Mouse (Mus musculus): ENCODE data around the gene Lyg2. TPM values are rescaled to one million over a fixed set of nuclear protein-coding genes. Genes with fewer than 3 reads are reported as not detected.

The Lyg2 gene
- polyA plus RNA-seq (2017; shearing (Covaris generic)): not detected

DNA sequence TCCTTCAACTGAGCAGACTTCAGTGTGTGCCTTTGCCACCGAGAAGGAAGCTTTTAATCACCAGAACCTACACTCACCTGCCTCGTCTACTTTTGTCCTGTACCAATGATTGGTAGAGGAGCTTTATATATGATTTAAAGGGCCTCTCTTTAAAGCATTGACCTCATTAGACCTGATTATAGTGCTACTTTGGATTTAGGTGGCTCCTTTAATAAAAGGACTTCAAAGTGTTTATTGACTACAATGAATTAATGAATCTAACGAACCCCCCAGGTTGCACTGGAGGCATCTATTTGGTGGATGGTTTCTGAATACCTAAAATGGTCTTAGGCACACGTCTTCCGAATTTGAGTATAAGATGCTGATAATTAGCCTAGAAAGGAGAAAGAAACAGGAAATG, at the start of gene Lyg2:
Gene Lyg2 (minus strand): TSS at position 101 of the 400 bp plus-strand sequence.

DNA sequence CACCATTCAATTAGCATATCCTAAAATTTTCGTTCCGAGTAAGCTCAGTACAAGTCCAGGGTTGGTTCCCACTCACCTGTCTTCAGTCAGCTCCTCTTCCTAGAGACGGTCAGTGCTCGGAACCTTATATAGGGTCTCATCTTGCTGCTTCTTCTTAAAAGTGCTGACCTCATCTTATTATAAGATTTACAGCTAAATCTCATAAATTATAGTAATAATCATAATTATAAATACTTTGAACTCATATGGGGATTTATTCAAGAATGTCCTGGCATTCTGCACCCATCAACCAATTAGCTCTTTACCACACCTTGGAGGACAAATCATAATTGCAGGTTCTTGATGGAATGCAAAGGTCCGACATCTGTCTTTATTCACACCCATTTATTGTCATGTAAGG, 41.4 kb upstream of the Lyg2 start, which contains the start of gene Lyg1:
Gene Lyg1 (minus strand): TSS at position 101 of the 400 bp plus-strand sequence.

GRCm38 (mm10) chr1:37890025-37890652, 26.2 kb downstream of the Lyg2 start, which contains the start of the genes Mitd1 and Mrpl30:
Gene Mitd1, minus strand, starts transcription at chr1:37890411.
Gene Mrpl30, plus strand, starts transcription at chr1:37890477.

GRCm38 (mm10) chr1:37871704-37872103, 44.6 kb downstream of the Lyg2 start, which contains the start of gene Lipt1:
Gene Lipt1, plus strand, starts transcription at chr1:37871738.

GRCm38 (mm10) chr1:37866286-37866685, 50.0 kb downstream of the Lyg2 start, which contains the start of gene Tsga10:
Gene Tsga10, minus strand, starts transcription at chr1:37866429.

Other genes with a start within 250 kb of the Lyg2 start
- 0.72 TPM for gene 2010300C02Rik, start 196.4 kb downstream of the Lyg2 start, polyA plus RNA-seq (2017; shearing (Covaris generic))
- 1.4 TPM for gene Tsga10, start 50.1 kb downstream of the Lyg2 start, polyA plus RNA-seq (2017; shearing (Covaris generic))
- 1.7 TPM for gene Lipt1, start 44.8 kb downstream of the Lyg2 start, polyA plus RNA-seq (2017; shearing (Covaris generic))
- 40.7 TPM for gene Mitd1, start 26.1 kb downstream of the Lyg2 start, polyA plus RNA-seq (2017; shearing (Covaris generic))
- gene Mrpl30, start 26.0 kb downstream of the Lyg2 start, polyA plus RNA-seq (2017; shearing (Covaris generic)): 55.8 TPM
- gene Lyg1, start 41.3 kb upstream of the Lyg2 start, polyA plus RNA-seq (2017; shearing (Covaris generic)): not detected
- 106 TPM for gene Txndc9, start 81.4 kb upstream of the Lyg2 start, polyA plus RNA-seq (2017; shearing (Covaris generic))
- 16.1 TPM for gene Eif5b, start 81.5 kb upstream of the Lyg2 start, polyA plus RNA-seq (2017; shearing (Covaris generic))
- 31.7 TPM for gene Rev1, start 213.3 kb upstream of the Lyg2 start, polyA plus RNA-seq (2017; shearing (Covaris generic))

All from effector memory CD4-positive, alpha-beta T cell, adult 5 months (primary cell).